Mouse (Mus musculus) bone marrow, adult 2 months (tissue): Measurements from ENCODE around the gene Pds5b. TPM values are rescaled to one million over a fixed set of nuclear protein-coding genes. Genes with fewer than 3 reads are reported as not detected.
"Not testable (repeated sequence)": the region's sequence is repeated elsewhere in the genome, so short reads cannot be mapped to it uniquely, and the experiment has no call there.

ENCODE experiments used
- H3K27ac ChIP-seq: fragments of 200-500 bp; 2 replicates; pipeline ENCODE4 v1.5.1; 2012; ENCODE audit warnings: low read depth, mild to moderate bottlenecking, control low read depth, inconsistent platforms, low read length; ENCODE audit not compliant: control insufficient read depth, poor library complexity, insufficient read depth
- H3K4me1 ChIP-seq: fragments of 200-500 bp; 2 replicates; pipeline ENCODE4 v1.6.1; 2011; ENCODE audit warnings: low read length; ENCODE audit not compliant: control insufficient read depth, insufficient read depth
- H3K4me3 ChIP-seq: fragments of 200-500 bp; replicated peaks from 2 replicates; pipeline ENCODE3; 2011; ENCODE audit warnings: mild to moderate bottlenecking, low read depth, low read length, control low read depth; ENCODE audit not compliant: control insufficient read depth
- CTCF ChIP-seq: fragments of 200-500 bp; IDR thresholded peaks from 2 replicates; pipeline ENCODE4 v1.5.1; 2011; ENCODE audit warnings: low read length, control low read depth; ENCODE audit not compliant: control insufficient read depth, insufficient read depth
- POLR2A ChIP-seq: fragments of 200-500 bp; IDR thresholded peaks from 2 replicates; pipeline ENCODE4 v1.6.1; 2011; ENCODE audit warnings: low read depth, mild to moderate bottlenecking, control low read depth, low read length, borderline replicate concordance; ENCODE audit not compliant: control insufficient read depth
- WGBS: fragments of 180-500 bp; shearing (Covaris S2); methylation state at CpG from one replicate; pipeline ENCODE4 v1.1.7; 2018; 5-methylcytosine and 5-hydroxymethylcytosine counted together
- polyA plus RNA-seq: library from polyadenylated mRNA; stranded (reverse); fragments of >200 nt; gene quantifications from 2 replicates; pipeline ENCODE4 v1.2.4, GENCODE M21; 2011; ENCODE audit warnings: low replicate concordance; ENCODE audit not compliant: missing spikeins, insufficient read depth, insufficient read length

Pds5b gene
- polyA plus RNA-seq, 1 experiment, result 11.5 TPM

DNA sequence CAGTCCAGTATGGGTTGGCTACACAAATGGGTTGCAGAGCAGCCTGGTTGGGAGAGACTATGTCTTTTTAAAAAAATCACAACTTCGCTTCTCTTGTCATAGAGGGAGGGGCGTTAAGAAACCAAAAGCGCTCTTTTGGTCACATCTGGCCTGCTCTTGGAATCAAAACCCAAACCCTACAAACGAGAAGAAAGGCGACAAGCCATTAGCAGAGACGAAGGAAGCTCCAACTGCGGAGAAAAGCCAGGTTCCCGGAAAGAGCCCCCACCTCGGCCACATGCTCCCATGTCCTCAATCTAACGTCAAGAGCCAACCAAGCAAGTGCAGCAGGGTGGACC, 8.8 kb upstream of the Pds5b start:
- H3K4me1 ChIP-seq, result no peaks in the 10 kb centered on the region
- WGBS, result 0% methylated on average over 10 of the region's 10 CpGs
- TF ChIP-seq POLR2A (no peak), CTCF (no peak)
- peak overlapping the region; percentile 89 for H3K27ac ChIP-seq
- H3K4me3 ChIP-seq, result peak overlapping the region; percentile 76

- H3K4me1 ChIP-seq, result no peaks in the 10 kb centered on the region
- WGBS, result under 1% methylated on average over 52 of the region's 52 CpGs
- TF ChIP-seq POLR2A (peak; percentile 50; the same call in 1 of the 2 replicates), CTCF (peak; percentile 85)
- peak overlapping the region; percentile 89 for H3K27ac ChIP-seq
- H3K4me3 ChIP-seq, result peak overlapping the region; percentile 76
These were observed 8.2 kb upstream of the Pds5b start for GRCm38 (mm10) chr5:150665132-150665954.

- H3K4me1 ChIP-seq, result not testable (repeated sequence)
- 85% methylated on average over 9 of the region's 9 CpGs for WGBS
- peak within 1 kb of the TSS; percentile 76 for H3K4me3 ChIP-seq
- H3K27ac ChIP-seq, result peak within 1 kb of the TSS; percentile 89
These were observed 7.3 kb upstream of the Pds5b start, which contains the start of gene N4bp2l2 for GRCm38 (mm10) chr5:150666133-150666739. TSS of gene N4bp2l2 (minus strand) at chr5:150666183.

DNA sequence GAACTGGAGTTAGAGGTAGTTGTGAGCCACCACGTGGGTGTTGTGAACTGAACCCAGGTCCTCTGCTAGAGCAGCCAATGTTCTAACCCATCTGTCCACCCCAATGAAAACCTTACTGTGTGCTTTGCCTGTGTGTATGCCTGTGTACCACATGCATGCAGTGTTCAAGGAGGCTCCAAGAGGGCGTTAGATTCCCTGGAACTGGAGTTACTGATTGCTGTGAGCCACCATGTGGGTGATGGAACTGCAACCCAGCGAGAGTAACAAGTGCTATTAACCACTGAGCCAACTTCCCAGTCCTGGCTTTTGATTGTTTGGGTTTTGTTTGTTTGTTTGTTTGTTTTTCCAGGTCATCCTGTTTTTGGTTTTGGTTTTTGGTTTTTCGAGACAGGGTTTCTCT, 4.8 kb upstream of the Pds5b start:
- Histone ChIP-seq H3K27ac (no peak overlapping the region), H3K4me1 (no peaks in the 10 kb centered on the region), H3K4me3 (no peak overlapping the region)
- 67% methylated on average over 4 of the region's 4 CpGs for WGBS
- TF ChIP-seq POLR2A (no peak), CTCF (no peak)

- Histone ChIP-seq H3K27ac (no peak overlapping the region), H3K4me1 (no peaks in the 10 kb centered on the region), H3K4me3 (no peak overlapping the region)
- no peak for TF ChIP-seq POLR2A
- 88% methylated on average over 7 of the region's 7 CpGs for WGBS
These were observed 1.2 kb upstream of the Pds5b start for GRCm38 (mm10) chr5:150672343-150672742.

- Histone ChIP-seq H3K4me1 (no peaks in the 10 kb centered on the region), H3K27ac (peak overlapping the region; percentile 73; the same call in 1 of the 2 replicates), H3K4me3 (peak overlapping the region; percentile 82)
- TF ChIP-seq CTCF, result no peak
- no peak for TF ChIP-seq POLR2A
- WGBS, result under 1% methylated on average over 78 of the region's 91 CpGs
These were observed 512 bp downstream of the Pds5b start for GRCm38 (mm10) chr5:150673880-150674621.

GRCm38 (mm10) chr5:150674866-150675265, 1.3 kb downstream of the Pds5b start:
- 33% methylated on average over 6 of the region's 6 CpGs for WGBS
- no peaks in the 10 kb centered on the region for H3K4me1 ChIP-seq
- peak overlapping the region; percentile 21 for H3K4me3 ChIP-seq
- TF ChIP-seq POLR2A (no peak), CTCF (no peak)
- no peak overlapping the region for H3K27ac ChIP-seq

DNA sequence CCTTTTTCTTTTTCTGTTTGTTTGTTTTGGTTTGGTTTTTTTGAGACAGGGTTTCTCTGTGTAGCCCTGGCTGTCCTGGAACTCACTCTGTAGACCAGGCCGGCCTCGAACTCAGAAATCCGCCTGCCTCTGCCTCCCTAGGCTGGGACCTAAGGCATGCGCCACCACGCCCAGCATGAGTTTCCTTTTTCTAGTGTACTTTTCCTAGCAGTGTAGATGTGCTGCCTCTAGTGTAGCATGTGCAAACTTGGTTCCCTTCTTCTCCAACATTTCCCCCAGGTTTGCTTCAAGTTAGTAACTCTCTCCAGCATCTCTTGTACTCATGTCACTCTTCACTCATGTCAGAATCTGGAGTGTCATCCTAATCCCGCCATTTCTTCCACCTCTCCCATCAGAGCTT, 9.3 kb downstream of the Pds5b start:
- 92% methylated on average over 6 of the region's 6 CpGs for WGBS
- H3K4me1 ChIP-seq, H3K27ac ChIP-seq, H3K4me3 ChIP-seq: not testable (repeated sequence)

DNA sequence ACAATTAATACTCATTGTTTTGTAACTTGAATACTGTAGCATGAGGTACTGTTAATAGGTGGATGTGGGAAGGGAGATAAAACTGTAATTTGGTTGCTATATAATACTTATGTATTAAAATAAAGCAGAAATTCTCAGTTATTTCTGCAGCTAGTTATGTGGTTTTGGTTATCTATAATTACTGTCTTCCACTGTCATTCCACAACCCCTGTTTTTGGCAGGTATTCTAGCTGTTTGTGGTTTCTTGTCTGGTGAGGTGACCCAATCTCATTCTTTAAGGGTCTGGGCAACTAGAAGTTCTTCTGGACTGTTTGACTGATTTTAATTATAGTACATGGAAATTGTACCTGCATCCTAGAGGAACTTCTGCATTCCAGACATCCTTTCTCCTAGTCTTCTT, 17.1 kb downstream of the Pds5b start:
- TF ChIP-seq CTCF, result no peak
- TF ChIP-seq POLR2A, result no peak
- H3K27ac ChIP-seq, result no peak overlapping the region
- no peak overlapping the region for H3K4me3 ChIP-seq
- H3K4me1 ChIP-seq, result no peaks in the 10 kb centered on the region; the same call in 1 of the 2 replicates
